Mouse (Mus musculus): ENCODE data around the gene Gstcd. TPM values are rescaled to one million over a fixed set of nuclear protein-coding genes. Genes with fewer than 3 reads are reported as not detected.

Gstcd gene
- polyA plus RNA-seq, 1 experiment from 2014 or later = 4.4 TPM

DNA sequence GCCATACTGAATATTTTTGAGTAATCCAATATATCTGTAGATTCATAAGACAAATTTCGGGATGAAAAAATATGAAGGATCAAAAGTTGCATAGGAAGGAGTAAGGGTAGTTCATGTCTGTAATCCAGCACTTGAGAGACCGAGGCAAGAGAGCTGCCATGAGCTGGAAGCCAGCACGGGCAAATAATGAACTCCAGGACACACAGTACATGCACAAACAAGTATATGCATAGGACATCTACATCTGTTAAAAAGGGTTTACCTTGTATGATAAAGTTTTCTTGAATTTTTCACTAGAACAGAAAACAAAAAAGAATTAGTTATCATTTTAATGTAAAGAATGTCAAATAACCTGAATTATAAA is 95.9 kb downstream of the Gstcd start:
- Histone ChIP-seq H3K4me2 (replicated peaks) (no peak overlapping the region), H3K27me3 (no peaks in the 10 kb centered on the region), H3K27ac (replicated peaks) (no peak overlapping the region), H3K9ac (replicated peaks) (no peak overlapping the region), H3K4me3 (no peak overlapping the region), H3K4me1 (no peaks in the 10 kb centered on the region), H3K36me3 (no peaks in the 10 kb centered on the region), H3K9me3 (no peaks in the 10 kb centered on the region)
- WGBS = 96% methylated on average over 3 of the region's 3 CpGs
- no peak for ATAC-seq (replicated peaks)

DNA sequence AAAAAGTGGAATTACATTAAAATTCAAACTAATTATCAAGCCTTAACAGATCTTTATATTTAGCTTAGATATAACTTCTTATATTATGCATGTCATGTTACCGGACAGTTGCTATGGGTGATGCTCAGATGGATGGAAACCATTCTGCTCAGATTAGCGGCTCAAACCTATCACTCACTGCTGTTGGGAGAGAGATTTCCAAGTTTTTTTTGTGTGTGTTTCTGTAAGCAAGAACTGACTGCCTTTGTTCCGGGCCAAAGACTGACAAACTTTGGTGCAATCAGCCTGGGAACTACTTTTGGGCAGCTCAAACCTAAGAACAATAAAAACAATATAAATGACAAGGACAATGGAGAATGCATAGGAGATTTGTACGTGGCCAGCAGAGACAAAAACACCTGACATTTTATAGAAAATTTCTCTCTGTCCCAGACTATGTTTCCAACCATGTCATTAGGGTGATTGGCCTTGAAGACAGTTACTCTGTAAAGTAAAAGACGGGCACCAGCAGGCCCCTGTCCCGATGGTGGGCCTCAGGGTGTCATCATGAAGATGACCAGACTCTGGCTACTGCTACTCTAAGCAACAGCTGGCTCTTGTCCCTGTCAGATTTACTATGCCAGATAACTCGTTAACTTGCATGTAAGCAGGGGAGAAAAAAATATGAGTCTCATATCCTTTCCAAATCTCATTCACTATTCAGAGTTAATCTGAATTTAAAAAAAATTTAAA is 96.5 kb downstream of the Gstcd start:
- Histone ChIP-seq H3K9me3 (no peaks in the 10 kb centered on the region), H3K4me3 (no peak overlapping the region), H3K27ac (replicated peaks) (no peak overlapping the region), H3K4me1 (no peaks in the 10 kb centered on the region), H3K9ac (replicated peaks) (no peak overlapping the region), H3K4me2 (replicated peaks) (no peak overlapping the region), H3K27me3 (no peaks in the 10 kb centered on the region), H3K36me3 (no peaks in the 10 kb centered on the region)
- no peak for ATAC-seq (replicated peaks)
- WGBS = 76% methylated on average over 7 of the region's 7 CpGs

DNA sequence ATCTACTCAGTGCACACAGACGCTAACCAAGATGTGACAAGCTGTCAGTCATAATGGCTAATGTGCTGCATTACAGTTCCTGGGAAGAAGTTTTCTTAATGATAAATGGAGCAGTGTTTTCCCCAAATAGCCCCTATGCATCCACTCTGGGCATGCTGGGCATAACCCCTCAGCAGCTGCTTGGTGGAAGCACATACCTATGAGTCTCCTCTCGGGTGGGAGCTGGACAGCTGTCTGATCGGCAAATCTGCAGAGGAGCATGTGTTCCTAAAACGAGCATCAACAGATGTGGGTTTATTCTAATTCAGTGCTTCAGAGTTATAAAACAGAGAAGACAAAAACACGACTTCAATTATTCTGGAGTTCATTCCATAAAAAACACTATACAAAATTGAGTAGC is 105.6 kb downstream of the Gstcd start:
- no peaks in the 10 kb centered on the region for H3K9me3 ChIP-seq
- no peaks in the 10 kb centered on the region for H3K27me3 ChIP-seq
- H3K27ac ChIP-seq (replicated peaks) = no peak overlapping the region
- H3K9ac ChIP-seq (replicated peaks) = no peak overlapping the region
- 85% methylated on average over 5 of the region's 5 CpGs for WGBS
- ATAC-seq (replicated peaks) = no peak
- no peaks in the 10 kb centered on the region for H3K36me3 ChIP-seq
- no peak overlapping the region for H3K4me2 ChIP-seq (replicated peaks)
- no peak overlapping the region for H3K4me3 ChIP-seq
- H3K4me1 ChIP-seq = no peaks in the 10 kb centered on the region

DNA sequence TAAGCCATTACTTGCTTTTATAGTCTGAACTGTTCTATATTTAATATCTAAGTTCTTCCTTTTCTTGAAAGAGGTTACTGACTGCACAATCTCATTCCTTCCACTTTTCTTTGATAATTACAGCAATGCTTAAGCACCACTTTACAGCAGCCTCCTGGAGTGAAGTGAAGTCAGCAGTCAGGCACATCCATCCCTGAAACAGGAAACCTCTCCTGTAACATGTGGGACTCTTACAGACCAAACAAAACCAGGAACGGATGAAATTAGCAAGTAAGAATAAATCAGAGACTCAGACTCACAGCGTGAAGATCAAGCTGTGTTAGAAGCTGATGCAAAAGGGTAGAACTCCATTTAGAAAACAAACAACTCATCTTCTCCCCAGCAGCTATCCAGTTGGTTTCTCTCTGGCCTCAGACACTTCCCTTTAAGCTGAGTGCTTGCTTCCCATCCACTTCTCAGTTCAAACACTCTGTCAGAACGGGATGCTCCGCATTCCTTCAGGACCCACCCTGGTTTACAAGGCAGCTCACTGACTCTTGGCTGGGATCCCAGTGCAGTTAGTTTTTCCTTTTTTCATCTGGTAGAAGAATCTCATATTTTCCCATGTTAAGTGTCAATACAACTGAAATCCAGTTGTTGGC is 107.9 kb downstream of the Gstcd start:
- Histone ChIP-seq H3K27me3 (no peaks in the 10 kb centered on the region), H3K4me1 (no peaks in the 10 kb centered on the region), H3K4me3 (no peak overlapping the region), H3K9ac (replicated peaks) (no peak overlapping the region), H3K36me3 (no peaks in the 10 kb centered on the region), H3K27ac (replicated peaks) (no peak overlapping the region), H3K9me3 (no peaks in the 10 kb centered on the region), H3K4me2 (replicated peaks) (no peak overlapping the region)
- no peak for ATAC-seq (replicated peaks)
- 72% methylated on average over 4 of the region's 4 CpGs for WGBS

DNA sequence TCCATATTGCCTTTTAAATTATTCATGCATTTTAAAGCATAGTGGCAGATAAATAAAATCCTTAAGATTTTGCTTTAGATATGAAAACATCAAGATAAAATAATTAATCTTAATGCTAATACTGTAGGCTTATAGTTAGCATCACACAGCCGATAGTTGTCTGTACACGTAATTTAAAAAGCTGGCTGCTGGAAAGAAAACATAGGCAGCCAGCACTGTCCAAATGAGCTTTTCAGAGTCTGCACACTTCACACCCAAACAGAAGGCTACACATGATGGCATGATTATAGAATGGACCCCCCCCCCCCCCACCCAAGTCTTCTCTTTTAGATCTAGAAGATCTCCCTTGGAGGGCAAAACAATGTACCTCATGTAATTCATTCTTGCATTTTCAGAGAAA is 109.9 kb downstream of the Gstcd start:
- H3K4me1 ChIP-seq = no peaks in the 10 kb centered on the region
- no peak overlapping the region for H3K27ac ChIP-seq (replicated peaks)
- no peaks in the 10 kb centered on the region for H3K36me3 ChIP-seq
- no peak overlapping the region for H3K4me2 ChIP-seq (replicated peaks)
- H3K27me3 ChIP-seq = no peaks in the 10 kb centered on the region
- WGBS = 56% methylated on average over 2 of the region's 2 CpGs
- H3K9ac ChIP-seq (replicated peaks) = no peak overlapping the region
- ATAC-seq (replicated peaks) = peak; percentile 71; the same call in 1 of the 2 replicates
- H3K9me3 ChIP-seq = no peaks in the 10 kb centered on the region
- H3K4me3 ChIP-seq = no peak overlapping the region

DNA sequence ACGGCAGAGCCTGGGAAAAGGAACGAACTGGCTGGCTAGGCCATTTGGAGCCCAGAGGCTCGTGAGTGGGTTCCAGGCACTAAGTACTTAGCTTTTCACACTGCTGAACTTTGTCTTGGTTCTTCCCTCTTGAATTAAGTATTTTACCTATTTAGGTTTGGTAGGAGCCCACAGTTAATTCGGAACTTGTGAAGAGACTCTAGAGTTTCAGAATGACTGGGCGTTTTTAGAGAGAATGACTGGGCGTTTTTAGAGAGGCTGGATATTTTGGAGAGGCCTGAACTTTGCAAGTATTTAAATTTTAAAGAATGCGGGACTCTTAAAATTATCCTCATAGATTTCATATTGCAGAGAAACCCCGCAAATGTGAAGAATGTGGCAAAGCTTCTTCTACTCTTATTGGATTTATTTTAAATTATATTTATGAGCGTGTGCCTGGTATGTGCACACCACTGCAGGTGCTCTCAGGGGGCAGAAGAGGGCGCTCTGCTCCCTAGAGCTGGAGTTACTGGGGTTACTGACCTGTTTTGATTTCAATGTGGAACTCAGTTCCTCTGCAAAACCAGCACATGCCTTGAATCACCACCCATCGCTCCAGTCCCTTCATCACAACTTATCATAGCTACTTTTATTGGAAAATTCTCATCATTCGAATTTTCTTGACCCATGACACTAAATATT is 111.9 kb downstream of the Gstcd start:
- WGBS = 94% methylated on average over 12 of the region's 12 CpGs
- Histone ChIP-seq H3K4me2 (replicated peaks) (no peak overlapping the region), H3K27me3 (no peaks in the 10 kb centered on the region), H3K4me1 (no peaks in the 10 kb centered on the region), H3K9ac (replicated peaks) (no peak overlapping the region), H3K4me3 (no peak overlapping the region), H3K36me3 (no peaks in the 10 kb centered on the region), H3K27ac (replicated peaks) (no peak overlapping the region), H3K9me3 (no peaks in the 10 kb centered on the region)
- no peak for ATAC-seq (replicated peaks)

DNA sequence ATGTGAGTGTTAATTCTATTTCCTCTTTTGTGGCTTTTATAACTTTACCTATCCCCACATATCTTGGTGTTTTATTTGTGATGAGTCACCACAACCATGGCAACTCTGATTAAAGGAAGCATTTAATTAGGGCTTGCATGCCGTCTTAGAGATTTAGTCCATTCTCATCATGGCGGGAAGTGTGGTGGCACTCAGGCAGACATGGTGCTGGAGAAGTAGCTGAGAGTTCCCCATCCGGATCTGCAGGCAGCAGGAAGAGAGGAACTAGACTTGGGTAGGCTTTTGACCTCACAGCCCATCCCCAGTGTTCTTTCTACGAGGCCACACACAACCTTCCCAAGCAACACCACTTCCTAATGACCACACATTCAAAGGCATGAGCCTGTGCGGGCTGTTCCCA is 125.6 kb downstream of the Gstcd start:
- Histone ChIP-seq H3K9ac (replicated peaks) (no peak overlapping the region), H3K27ac (replicated peaks) (no peak overlapping the region), H3K36me3 (no peaks in the 10 kb centered on the region), H3K4me1 (no peaks in the 10 kb centered on the region), H3K27me3 (no peaks in the 10 kb centered on the region), H3K4me2 (replicated peaks) (no peak overlapping the region), H3K4me3 (no peak overlapping the region), H3K9me3 (no peaks in the 10 kb centered on the region)
- no peak for ATAC-seq (replicated peaks)
- 71% methylated on average over 5 of the region's 5 CpGs for WGBS

DNA sequence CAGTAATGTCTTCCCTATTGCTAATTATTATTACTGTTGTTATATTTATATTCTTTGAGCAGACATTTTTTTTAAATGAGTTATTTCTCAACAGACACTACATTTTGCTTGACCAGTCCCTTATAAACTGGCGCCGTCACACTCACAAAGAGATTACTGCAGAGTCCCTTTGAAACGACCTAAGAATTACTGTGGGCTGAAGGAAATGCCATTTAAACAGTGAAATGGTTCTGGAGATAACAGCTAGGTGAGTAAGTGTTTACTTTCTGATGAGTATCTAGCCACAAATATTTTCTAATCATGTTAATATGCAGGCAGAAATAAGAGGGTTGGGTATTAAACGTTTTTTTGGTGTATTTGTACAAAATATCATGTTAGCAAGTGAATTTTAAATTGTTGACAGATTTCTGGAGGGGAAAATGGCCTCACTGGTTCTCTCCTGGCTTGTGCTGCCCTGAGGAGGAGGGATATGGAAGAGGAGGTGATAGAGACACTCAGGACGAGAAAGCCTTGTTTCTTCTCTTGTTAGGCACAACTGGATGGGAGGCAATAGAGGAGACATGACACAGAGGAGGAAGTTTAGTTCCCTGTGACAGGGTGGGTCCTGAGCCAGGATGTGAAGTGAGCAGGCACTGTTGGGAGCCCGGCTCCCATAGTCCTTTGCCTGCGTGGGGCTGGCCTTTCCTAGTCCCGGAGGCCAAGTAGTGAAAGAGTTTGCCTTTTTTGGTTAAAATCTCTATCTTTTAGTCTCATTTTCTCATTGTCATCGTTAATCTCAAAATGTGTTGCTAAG is 126.9 kb downstream of the Gstcd start:
- H3K9me3 ChIP-seq = no peaks in the 10 kb centered on the region
- H3K36me3 ChIP-seq = no peaks in the 10 kb centered on the region
- no peak overlapping the region for H3K4me2 ChIP-seq (replicated peaks)
- no peak overlapping the region for H3K9ac ChIP-seq (replicated peaks)
- no peak overlapping the region for H3K27ac ChIP-seq (replicated peaks)
- no peak overlapping the region for H3K4me3 ChIP-seq
- H3K4me1 ChIP-seq = no peaks in the 10 kb centered on the region
- ATAC-seq (replicated peaks) = no peak
- H3K27me3 ChIP-seq = no peaks in the 10 kb centered on the region
- 80% methylated on average over 9 of the region's 9 CpGs for WGBS

DNA sequence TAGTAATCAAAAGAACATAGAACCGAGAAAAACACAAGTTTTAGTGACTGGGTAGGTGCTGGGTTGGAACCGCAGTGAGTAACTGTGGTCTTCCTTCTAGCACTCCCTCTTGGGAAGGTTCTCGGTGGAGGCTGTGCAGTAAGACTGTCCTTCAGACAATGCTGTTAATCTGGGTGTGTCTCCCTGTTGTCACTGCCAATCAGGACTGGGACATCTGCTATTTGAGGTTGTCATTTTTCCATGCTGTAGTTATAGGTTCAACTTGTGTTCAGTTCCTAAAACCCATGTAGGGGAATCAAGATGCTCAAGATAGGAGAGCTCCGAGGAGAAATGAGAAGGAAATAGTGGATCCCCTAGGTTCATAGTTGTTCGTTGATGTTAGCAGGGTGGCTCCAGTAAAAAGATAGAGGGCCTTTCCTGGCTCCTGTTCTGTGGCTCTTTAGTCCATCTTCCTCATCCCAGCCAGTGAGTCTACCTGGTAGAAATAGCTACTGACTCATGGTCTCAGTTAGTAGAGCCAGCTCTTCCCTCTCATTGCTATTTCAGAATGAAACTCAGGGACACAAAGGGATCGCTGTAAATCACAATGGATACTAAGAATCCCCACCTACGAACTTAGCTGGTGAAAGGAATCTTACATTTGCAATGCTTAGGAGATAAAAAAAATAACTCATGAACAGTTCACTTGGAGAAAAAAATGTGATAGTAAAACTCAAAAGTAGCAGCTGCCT is 129.0 kb downstream of the Gstcd start:
- Histone ChIP-seq H3K9ac (replicated peaks) (no peak overlapping the region), H3K9me3 (no peaks in the 10 kb centered on the region), H3K4me3 (no peak overlapping the region), H3K27me3 (no peaks in the 10 kb centered on the region), H3K36me3 (no peaks in the 10 kb centered on the region), H3K4me1 (no peaks in the 10 kb centered on the region), H3K4me2 (replicated peaks) (no peak overlapping the region), H3K27ac (replicated peaks) (no peak overlapping the region)
- WGBS = 88% methylated on average over 7 of the region's 7 CpGs
- no peak for ATAC-seq (replicated peaks)

DNA sequence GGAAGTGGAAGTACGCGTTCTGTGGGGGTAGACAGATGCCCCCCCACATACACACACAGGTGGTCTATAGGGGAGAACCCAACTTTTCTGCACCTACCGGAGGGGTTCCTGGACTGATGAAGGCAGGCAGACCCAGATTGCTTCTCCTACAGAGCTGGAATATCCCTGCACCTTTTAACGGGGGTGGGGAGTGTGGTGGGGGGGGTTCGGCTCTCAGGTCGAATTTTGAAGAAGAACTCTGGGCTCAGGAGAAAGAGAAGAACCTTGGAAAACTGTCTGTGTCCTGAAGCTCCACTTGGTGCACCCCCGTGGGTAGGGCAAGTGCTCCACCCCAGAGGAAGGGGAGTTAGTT is 141.3 kb downstream of the Gstcd start:
- Histone ChIP-seq H3K4me3 (peak overlapping the region; percentile 65), H3K27ac (replicated peaks) (no peak overlapping the region), H3K4me2 (replicated peaks) (peak overlapping the region; percentile 93), H3K9me3 (no peaks in the 10 kb centered on the region), H3K36me3 (no peaks in the 10 kb centered on the region), H3K9ac (replicated peaks) (peak overlapping the region; percentile 57; the same call in 1 of the 2 replicates), H3K4me1 (peaks cover 16% of the 10 kb centered on the region), H3K27me3 (0 out of 2 replicates have a peak, but pooled peaks cover 4% of the 10 kb centered on the region)
- 0 out of 2 replicates have a peak, but pooled peaks have one; percentile 21 for ATAC-seq (replicated peaks)
- 11% methylated on average over 7 of the region's 7 CpGs for WGBS

DNA sequence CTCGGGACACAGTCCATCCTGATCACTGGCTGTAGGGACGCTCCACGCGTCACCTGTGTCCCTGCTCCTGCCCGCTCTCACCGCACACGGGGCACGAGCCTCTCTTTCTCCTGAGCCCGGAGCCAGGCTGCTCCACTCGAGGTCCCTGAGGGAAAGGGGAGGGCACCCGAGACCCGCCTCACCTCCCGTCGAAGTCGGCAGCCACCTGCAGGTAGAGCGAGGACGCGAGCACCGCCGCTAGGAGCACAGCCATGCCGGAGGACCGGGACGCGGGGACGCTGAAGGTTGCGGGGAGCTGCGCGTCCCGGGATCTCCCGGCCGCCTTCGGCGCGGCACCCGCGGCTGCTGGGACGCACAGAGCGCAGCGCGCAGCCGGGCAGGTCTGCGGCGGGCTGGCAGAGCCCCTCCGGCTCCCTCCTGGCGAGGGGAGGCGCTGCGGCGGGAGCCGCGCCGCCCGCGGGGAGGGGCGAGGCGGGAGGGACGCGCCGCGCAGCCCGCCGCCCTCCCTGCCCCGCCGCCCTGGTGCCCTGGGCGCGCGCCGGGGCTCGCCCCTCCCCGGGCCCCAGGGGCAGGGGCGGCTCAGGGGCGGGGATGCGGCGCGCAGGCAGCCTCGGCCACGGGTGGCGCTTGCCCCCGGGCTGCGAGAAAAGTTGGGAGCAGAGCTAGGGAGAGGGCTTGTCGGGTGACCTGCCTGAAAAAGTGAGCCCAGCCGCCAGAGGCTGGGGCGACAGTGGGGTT is 141.9 kb downstream of the Gstcd start, which contains the start of gene Npnt:
Npnt (minus strand) TSS at position 501 of the 738 bp plus-strand sequence.
- H3K4me3 ChIP-seq = peak within 1 kb of the TSS; percentile 65
- peaks cover 16% of the 10 kb centered on the region for H3K4me1 ChIP-seq
- H3K36me3 ChIP-seq = no peaks in the 10 kb centered on the region
- H3K27ac ChIP-seq (replicated peaks) = no peak within 1 kb of the TSS
- peak within 1 kb of the TSS; percentile 93 for H3K4me2 ChIP-seq (replicated peaks)
- 0 out of 2 replicates have a peak, but pooled peaks cover 4% of the 10 kb centered on the region for H3K27me3 ChIP-seq
- H3K9ac ChIP-seq (replicated peaks) = peak within 1 kb of the TSS; percentile 57
- ATAC-seq (replicated peaks) = peak; percentile 92
- no peaks in the 10 kb centered on the region for H3K9me3 ChIP-seq
- WGBS = under 1% methylated on average over 59 of the region's 82 CpGs

All from forebrain, embryonic 15.5 days (tissue).